Mouse (Mus musculus) c-Kit-negative CD71-positive TER-119-positive erythroid progenitor cells, embryonic 14.5 days (primary cell): Measurements from ENCODE around the gene Flvcr1.
"Not testable (repeated sequence)": the region's sequence is repeated elsewhere in the genome, so short reads cannot be mapped to it uniquely, and the experiment has no call there.

Experiments used
- DNase-seq: peaks from one replicate; pipeline ENCODE4 v3.0.0-alpha.2; 2013; ENCODE audit warnings: low read depth, low spot score

The Flvcr1 gene

GRCm38 (mm10) chr1:191041352-191041751 is 15.4 kb upstream of the Flvcr1 start:
- DNase-seq, result no peak

GRCm38 (mm10) chr1:191037999-191038398 is 12.0 kb upstream of the Flvcr1 start:
- no peak for DNase-seq

GRCm38 (mm10) chr1:191036554-191037334 is 10.8 kb upstream of the Flvcr1 start, which contains the start of gene Spata45:
Gene Spata45, plus strand, starts transcription at chr1:191036639.
- no peak for DNase-seq

GRCm38 (mm10) chr1:191035649-191036048 is 9.7 kb upstream of the Flvcr1 start:
- DNase-seq, result no peak

- DNase-seq, result not testable (repeated sequence)
Measured at GRCm38 (mm10) chr1:191030922-191031425, 5.0 kb upstream of the Flvcr1 start.

- no peak for DNase-seq
Measured at GRCm38 (mm10) chr1:191030182-191030581, 4.2 kb upstream of the Flvcr1 start.

GRCm38 (mm10) chr1:191025016-191026012 is 644 bp downstream of the Flvcr1 start:
- DNase-seq, result peak; percentile 33

GRCm38 (mm10) chr1:191023806-191024205 is 2.2 kb downstream of the Flvcr1 start:
- not testable (repeated sequence) for DNase-seq

GRCm38 (mm10) chr1:191023140-191023539 is 2.8 kb downstream of the Flvcr1 start:
- no peak for DNase-seq

GRCm38 (mm10) chr1:191021016-191021415 is 4.9 kb downstream of the Flvcr1 start:
- no peak for DNase-seq

- DNase-seq, result no peak
Measured at GRCm38 (mm10) chr1:191020217-191020924, 5.6 kb downstream of the Flvcr1 start.

GRCm38 (mm10) chr1:191019803-191020202 is 6.2 kb downstream of the Flvcr1 start:
- DNase-seq, result no peak

- no peak for DNase-seq
Measured at GRCm38 (mm10) chr1:191014271-191014670, 11.7 kb downstream of the Flvcr1 start.

GRCm38 (mm10) chr1:191008707-191009106 is 17.3 kb downstream of the Flvcr1 start:
- DNase-seq, result no peak

- DNase-seq, result no peak
Measured at GRCm38 (mm10) chr1:191002201-191002600, 23.8 kb downstream of the Flvcr1 start.

GRCm38 (mm10) chr1:191000686-191001085 is 25.3 kb downstream of the Flvcr1 start:
- DNase-seq, result no peak

GRCm38 (mm10) chr1:190998027-190998426 is 27.9 kb downstream of the Flvcr1 start:
- no peak for DNase-seq

- no peak for DNase-seq
Measured at GRCm38 (mm10) chr1:190996346-190996877, 29.5 kb downstream of the Flvcr1 start.

- no peak for DNase-seq
Measured at GRCm38 (mm10) chr1:190995548-190995947, 30.4 kb downstream of the Flvcr1 start.

- no peak for DNase-seq
Measured at GRCm38 (mm10) chr1:190989437-190990082, 36.4 kb downstream of the Flvcr1 start.

GRCm38 (mm10) chr1:190981412-190981811 is 44.5 kb downstream of the Flvcr1 start:
- no peak for DNase-seq
